Mouse (Mus musculus): ENCODE measurements at regions not wholly inside any gene's neighbourhood (a gene's known extent, or its start where the extent isn't known, plus 50 kb on each side); places are given as distances from the start of the nearest gene placed in this dataset.

DNA sequence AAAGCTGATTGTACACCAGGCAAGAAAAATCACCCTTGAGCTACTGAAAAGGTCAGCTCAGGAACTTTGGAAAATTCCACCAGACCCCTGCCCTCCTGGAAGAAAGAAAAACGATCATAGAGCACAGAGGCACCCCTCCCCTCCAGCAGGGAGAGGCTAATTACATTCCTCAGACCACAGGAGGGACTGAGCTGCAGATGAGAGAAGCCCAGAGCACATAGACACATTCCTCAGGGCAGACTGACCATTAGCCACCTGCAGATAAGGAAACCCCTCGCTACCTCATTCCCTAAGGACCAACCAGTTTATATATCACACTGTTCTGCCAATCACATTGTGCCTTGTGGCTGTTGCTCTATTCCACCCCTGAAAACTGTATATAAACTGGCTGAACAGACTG is 230.3 kb downstream of the Parp8 start:
- no peak for DNase-seq (ENCODE audit: low spot score)
- no peaks in the 10 kb centered on the region for H3K27me3 ChIP-seq (replicated peaks; ENCODE audit: control insufficient read depth, insufficient read depth, low read length)
- H3K4me1 ChIP-seq (replicated peaks; ENCODE audit: control insufficient read depth, insufficient read depth, low read length): no peaks in the 10 kb centered on the region
- ATAC-seq (replicated peaks; ENCODE audit: low FRiP score): no peak
- no peak overlapping the region for H3K9ac ChIP-seq (ENCODE audit: low read depth, low read length)
- H3K4me3 ChIP-seq (ENCODE audit: low read depth, low read length): no peak overlapping the region
- no peak overlapping the region for H3K4me2 ChIP-seq
- WGBS: 34% methylated on average over 2 of the region's 2 CpGs
- H3K36me3 ChIP-seq (ENCODE audit: control insufficient read depth, insufficient read depth, low read length): no peaks in the 10 kb centered on the region
- H3K9me3 ChIP-seq (ENCODE audit: control insufficient read depth, low read length): no peaks in the 10 kb centered on the region
- no peak overlapping the region for H3K27ac ChIP-seq (ENCODE audit: low read depth, low read length)

GRCm38 (mm10) chr13:116781616-116782015 is 243.7 kb downstream of the Parp8 start:
- no peak overlapping the region for H3K27ac ChIP-seq (ENCODE audit: low read depth, low read length)
- no peaks in the 10 kb centered on the region for H3K9me3 ChIP-seq (ENCODE audit: control insufficient read depth, low read length)
- H3K4me1 ChIP-seq (replicated peaks; ENCODE audit: control insufficient read depth, insufficient read depth, low read length): no peaks in the 10 kb centered on the region
- H3K27me3 ChIP-seq (replicated peaks; ENCODE audit: control insufficient read depth, insufficient read depth, low read length): no peaks in the 10 kb centered on the region
- no peaks in the 10 kb centered on the region for H3K36me3 ChIP-seq (ENCODE audit: control insufficient read depth, insufficient read depth, low read length)
- H3K4me2 ChIP-seq: no peak overlapping the region
- no peak overlapping the region for H3K4me3 ChIP-seq (ENCODE audit: low read depth, low read length)
- DNase-seq (ENCODE audit: low spot score) (no peak), ATAC-seq (replicated peaks; ENCODE audit: low FRiP score) (no peak)
- no peak overlapping the region for H3K9ac ChIP-seq (ENCODE audit: low read depth, low read length)

GRCm38 (mm10) chr13:116765491-116765890 is 259.8 kb downstream of the Parp8 start:
- H3K9ac ChIP-seq (ENCODE audit: low read depth, low read length): no peak overlapping the region
- DNase-seq (ENCODE audit: low spot score) (no peak), ATAC-seq (replicated peaks; ENCODE audit: low FRiP score) (no peak)
- H3K27ac ChIP-seq (ENCODE audit: low read depth, low read length): no peak overlapping the region
- no peaks in the 10 kb centered on the region for H3K27me3 ChIP-seq (replicated peaks; ENCODE audit: control insufficient read depth, insufficient read depth, low read length)
- no peak overlapping the region for H3K4me2 ChIP-seq
- no peaks in the 10 kb centered on the region for H3K36me3 ChIP-seq (ENCODE audit: control insufficient read depth, insufficient read depth, low read length)
- no peaks in the 10 kb centered on the region for H3K9me3 ChIP-seq (ENCODE audit: control insufficient read depth, low read length)
- H3K4me1 ChIP-seq (replicated peaks; ENCODE audit: control insufficient read depth, insufficient read depth, low read length): no peaks in the 10 kb centered on the region
- no peak overlapping the region for H3K4me3 ChIP-seq (ENCODE audit: low read depth, low read length)
- 77% methylated on average over 3 of the region's 3 CpGs for WGBS

DNA sequence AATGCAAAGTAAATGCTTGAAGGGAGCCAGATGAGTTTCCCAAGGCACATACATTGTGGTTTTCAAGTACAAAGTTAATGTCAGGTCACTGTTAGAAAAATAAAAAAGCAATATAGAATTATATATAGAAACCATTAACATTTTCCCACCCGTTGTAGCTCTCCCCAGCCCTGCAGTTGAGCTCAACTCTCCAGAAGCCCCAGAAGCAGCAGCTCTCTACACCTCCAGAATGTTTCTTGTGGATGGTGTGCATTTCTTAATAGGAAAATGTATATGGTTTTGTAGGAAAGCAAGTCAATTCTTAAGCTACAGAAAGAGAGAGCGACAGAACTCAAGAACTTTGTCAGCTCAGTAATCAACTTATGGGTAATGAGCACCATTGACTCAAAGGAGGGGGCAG is 265.4 kb downstream of the Parp8 start:
- DNase-seq (ENCODE audit: low spot score): no peak
- 81% methylated on average over 2 of the region's 2 CpGs for WGBS

GRCm38 (mm10) chr13:116740825-116741224 is 284.5 kb downstream of the Parp8 start:
- no peak overlapping the region for H3K4me3 ChIP-seq (ENCODE audit: low read depth, low read length)
- no peak overlapping the region for H3K4me2 ChIP-seq
- ATAC-seq (replicated peaks; ENCODE audit: low FRiP score) (no peak), DNase-seq (ENCODE audit: low spot score) (no peak)
- no peak overlapping the region for H3K27ac ChIP-seq (ENCODE audit: low read depth, low read length)
- no peaks in the 10 kb centered on the region for H3K36me3 ChIP-seq (ENCODE audit: control insufficient read depth, insufficient read depth, low read length)
- no peaks in the 10 kb centered on the region for H3K27me3 ChIP-seq (replicated peaks; ENCODE audit: control insufficient read depth, insufficient read depth, low read length)
- no peaks in the 10 kb centered on the region for H3K4me1 ChIP-seq (replicated peaks; ENCODE audit: control insufficient read depth, insufficient read depth, low read length)
- no peaks in the 10 kb centered on the region for H3K9me3 ChIP-seq (ENCODE audit: control insufficient read depth, low read length)
- H3K9ac ChIP-seq (ENCODE audit: low read depth, low read length): no peak overlapping the region
- WGBS: 67% methylated on average over 4 of the region's 4 CpGs

More for the DNA sequence above, 265.4 kb downstream of the Parp8 start:
- Histone ChIP-seq H3K4me2 (no peak overlapping the region), H3K9ac (ENCODE audit: low read depth, low read length) (no peak overlapping the region), H3K27ac (ENCODE audit: low read depth, low read length) (no peak overlapping the region), H3K27me3 (replicated peaks; ENCODE audit: control insufficient read depth, insufficient read depth, low read length) (no peaks in the 10 kb centered on the region), H3K9me3 (ENCODE audit: control insufficient read depth, low read length) (no peaks in the 10 kb centered on the region), H3K36me3 (ENCODE audit: control insufficient read depth, insufficient read depth, low read length) (no peaks in the 10 kb centered on the region), H3K4me1 (replicated peaks; ENCODE audit: control insufficient read depth, insufficient read depth, low read length) (no peaks in the 10 kb centered on the region), H3K4me3 (ENCODE audit: low read depth, low read length) (no peak overlapping the region)
- no peak for ATAC-seq (replicated peaks; ENCODE audit: low FRiP score)

DNA sequence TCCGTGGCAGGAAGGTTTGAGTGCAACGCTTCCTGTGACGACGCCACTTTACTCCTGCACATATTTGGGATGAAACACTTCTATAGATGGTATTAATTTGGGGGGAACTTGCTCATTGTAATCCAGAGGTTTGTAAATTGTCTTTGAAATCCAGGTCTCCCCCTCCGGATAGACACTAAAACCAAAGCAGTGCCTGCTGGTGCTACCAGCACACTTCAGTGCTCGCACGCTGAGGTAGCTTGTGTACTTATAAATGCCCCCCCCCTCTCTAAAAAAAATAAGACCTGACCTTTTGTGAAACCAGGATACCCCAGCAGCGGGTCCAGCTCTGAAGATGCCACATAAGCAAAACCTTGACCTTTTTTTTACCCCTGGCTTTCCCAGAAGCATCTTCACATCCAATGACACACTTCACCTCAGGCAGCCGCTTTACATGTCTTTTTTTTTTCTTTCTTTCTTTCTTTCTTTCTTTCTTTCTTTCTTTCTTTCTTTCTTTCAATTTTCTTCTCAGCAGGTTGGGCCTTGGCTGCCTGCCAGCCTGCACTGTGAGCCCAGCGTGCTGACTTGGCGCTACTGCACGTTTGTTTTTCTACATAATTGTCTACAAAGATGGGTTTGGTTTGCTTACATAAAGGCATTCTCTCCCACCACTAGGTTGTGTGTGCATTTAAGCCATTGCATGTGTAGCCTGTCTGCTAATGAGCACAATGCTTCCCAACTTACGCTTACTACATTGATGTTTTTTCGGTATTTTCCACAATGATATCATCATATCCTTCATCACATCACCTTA is 301.8 kb downstream of the Parp8 start:
- WGBS: 80% methylated on average over 14 of the region's 14 CpGs
- no peak for DNase-seq (ENCODE audit: low spot score)

DNA sequence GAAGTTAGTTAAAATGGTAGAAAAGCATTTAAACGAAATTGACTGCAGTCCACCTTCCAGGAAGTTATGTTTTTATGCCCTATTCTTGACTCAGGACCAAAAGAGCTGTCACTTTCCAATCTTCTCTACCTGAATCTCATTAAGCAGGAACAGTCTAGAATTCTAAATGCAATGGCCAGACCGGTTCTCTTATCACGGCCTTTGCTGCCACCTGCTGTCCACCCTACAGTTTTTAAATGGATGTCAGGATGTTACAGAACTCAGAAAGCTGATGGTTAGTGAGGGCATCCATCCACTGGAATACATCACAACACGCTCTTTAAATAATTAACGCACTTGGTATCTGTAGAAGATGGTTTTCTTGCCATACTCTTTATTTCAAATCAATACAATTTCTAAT is 310.5 kb downstream of the Parp8 start:
- ATAC-seq (replicated peaks; ENCODE audit: low FRiP score) (no peak; the same call in 1 of the 2 replicates), DNase-seq (ENCODE audit: low spot score) (no peak)
- Histone ChIP-seq H3K9me3 (ENCODE audit: control insufficient read depth, low read length) (no peaks in the 10 kb centered on the region), H3K36me3 (ENCODE audit: control insufficient read depth, insufficient read depth, low read length) (no peaks in the 10 kb centered on the region), H3K27me3 (replicated peaks; ENCODE audit: control insufficient read depth, insufficient read depth, low read length) (peaks cover 20% of the 10 kb centered on the region), H3K9ac (ENCODE audit: low read depth, low read length) (no peak overlapping the region), H3K27ac (ENCODE audit: low read depth, low read length) (no peak overlapping the region), H3K4me2 (no peak overlapping the region), H3K4me1 (replicated peaks; ENCODE audit: control insufficient read depth, insufficient read depth, low read length) (no peaks in the 10 kb centered on the region), H3K4me3 (ENCODE audit: low read depth, low read length) (no peak overlapping the region)
- 13% methylated on average over 5 of the region's 5 CpGs for WGBS

More for the DNA sequence above, 301.8 kb downstream of the Parp8 start:
- no peak overlapping the region for H3K4me3 ChIP-seq (ENCODE audit: low read depth, low read length)
- H3K27me3 ChIP-seq (replicated peaks; ENCODE audit: control insufficient read depth, insufficient read depth, low read length): no peaks in the 10 kb centered on the region
- no peaks in the 10 kb centered on the region for H3K9me3 ChIP-seq (ENCODE audit: control insufficient read depth, low read length)
- H3K4me2 ChIP-seq: no peak overlapping the region
- no peak overlapping the region for H3K27ac ChIP-seq (ENCODE audit: low read depth, low read length)
- H3K36me3 ChIP-seq (ENCODE audit: control insufficient read depth, insufficient read depth, low read length): no peaks in the 10 kb centered on the region
- no peak for ATAC-seq (replicated peaks; ENCODE audit: low FRiP score)
- no peak overlapping the region for H3K9ac ChIP-seq (ENCODE audit: low read depth, low read length)
- no peaks in the 10 kb centered on the region for H3K4me1 ChIP-seq (replicated peaks; ENCODE audit: control insufficient read depth, insufficient read depth, low read length)

DNA sequence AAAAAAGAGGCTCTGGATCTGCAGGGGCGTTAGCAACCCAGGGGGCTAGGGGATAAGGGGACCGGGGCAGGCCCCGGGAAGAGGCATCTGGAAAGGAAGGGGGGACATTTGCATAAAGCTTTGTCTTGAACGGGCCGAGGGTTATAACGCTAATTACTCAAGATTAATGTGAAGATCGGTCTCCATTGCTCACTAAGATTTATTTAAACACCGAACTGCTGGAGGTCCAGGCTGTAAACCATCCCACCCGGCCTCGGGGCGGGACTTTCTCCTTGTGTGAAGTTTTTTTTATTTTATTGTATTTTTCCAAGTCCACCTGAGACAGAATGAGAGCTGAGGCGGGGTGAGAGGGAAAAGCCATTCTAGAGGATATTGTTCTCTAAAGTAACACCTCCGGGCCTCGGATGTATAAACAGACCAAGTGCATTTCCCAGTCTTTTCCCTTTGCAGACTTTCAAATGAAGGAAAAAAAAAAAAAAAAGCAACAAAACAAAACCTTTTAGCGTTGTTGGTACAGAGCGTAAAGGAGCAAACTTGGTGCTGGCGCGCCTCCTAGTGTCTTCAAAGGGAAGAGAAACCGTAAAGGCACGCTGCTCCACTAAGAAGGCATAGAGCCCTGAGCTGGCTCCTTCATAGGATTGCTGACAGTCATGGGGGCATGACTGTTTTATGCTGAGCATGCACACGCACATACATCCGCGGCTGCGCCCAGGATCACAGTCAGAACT is 313.3 kb downstream of the Parp8 start:
- no peaks in the 10 kb centered on the region for H3K9me3 ChIP-seq (ENCODE audit: control insufficient read depth, low read length)
- no peak overlapping the region for H3K9ac ChIP-seq (ENCODE audit: low read depth, low read length)
- peak; percentile 47 for DNase-seq (ENCODE audit: low spot score)
- H3K4me2 ChIP-seq: peak overlapping the region; percentile 66
- no peaks in the 10 kb centered on the region for H3K4me1 ChIP-seq (replicated peaks; ENCODE audit: control insufficient read depth, insufficient read depth, low read length)
- peak overlapping the region; percentile 22 for H3K4me3 ChIP-seq (ENCODE audit: low read depth, low read length)
- no peaks in the 10 kb centered on the region for H3K36me3 ChIP-seq (ENCODE audit: control insufficient read depth, insufficient read depth, low read length)
- WGBS: under 1% methylated on average over 24 of the region's 24 CpGs
- H3K27me3 ChIP-seq (replicated peaks; ENCODE audit: control insufficient read depth, insufficient read depth, low read length): peaks cover 45% of the 10 kb centered on the region
- no peak overlapping the region for H3K27ac ChIP-seq (ENCODE audit: low read depth, low read length)
- ATAC-seq (replicated peaks; ENCODE audit: low FRiP score): peak; percentile 35
